Mouse (Mus musculus) embryonic facial prominence, embryonic 12.5 days (tissue): Measurements from ENCODE around the gene Slc25a54. TPM values are rescaled to one million over a fixed set of nuclear protein-coding genes. Genes with fewer than 3 reads are reported as not detected.

Source experiments
- ATAC-seq: fragments of 200-750 bp; cut with Nextera tagmentation; 2 replicates; pipeline ENCODE4 v1.8.0; 2017; ENCODE audit not compliant: insufficient number of reproducible peaks, insufficient read depth, low FRiP score, low TSS enrichment
- H3K27ac ChIP-seq: fragments of 300-500 bp; sonication (generic); 2 replicates; pipeline ENCODE4 v1.5.1; 2016; ENCODE audit warnings: mild to moderate bottlenecking
- H3K27me3 ChIP-seq: fragments of 300-500 bp; sonication (generic); 2 replicates; pipeline ENCODE4 v1.6.1; 2016; ENCODE audit warnings: mild to moderate bottlenecking, moderate library complexity
- H3K36me3 ChIP-seq: fragments of 300-500 bp; sonication (generic); 2 replicates; pipeline ENCODE4 v1.6.1; 2016; ENCODE audit warnings: mild to moderate bottlenecking
- H3K4me1 ChIP-seq: fragments of 300-500 bp; sonication (generic); 2 replicates; pipeline ENCODE4 v1.6.1; 2016
- H3K4me2 ChIP-seq: fragments of 300-500 bp; sonication (generic); replicated peaks from 2 replicates; pipeline ENCODE4 v1.6.1; 2016; ENCODE audit warnings: mild to moderate bottlenecking, moderate library complexity
- H3K4me3 ChIP-seq: fragments of 300-500 bp; sonication (generic); 2 replicates; pipeline ENCODE4 v1.5.1; 2016; ENCODE audit warnings: mild to moderate bottlenecking
- H3K9ac ChIP-seq: fragments of 300-500 bp; sonication (generic); 2 replicates; pipeline ENCODE4 v1.6.1; 2016; ENCODE audit warnings: mild to moderate bottlenecking, moderate library complexity
- H3K9me3 ChIP-seq: fragments of 300-500 bp; sonication (generic); 2 replicates; pipeline ENCODE4 v1.6.1; 2016; ENCODE audit warnings: mild to moderate bottlenecking, moderate library complexity
- WGBS: fragments of 180-500 bp; shearing (Covaris S2); methylation state at CpG from one replicate; pipeline ENCODE4 v1.1.7; 2016; 5-methylcytosine and 5-hydroxymethylcytosine counted together
- polyA plus RNA-seq: library from polyadenylated mRNA; unstranded; fragments of >200 nt; fragmentation: Nextera tagmentation; extraction: Ambion mirVana; gene quantifications from 2 replicates; pipeline ENCODE4 v1.2.1, GENCODE M21; 2016

Gene Slc25a54
- not detected in 2 replicates for polyA plus RNA-seq

DNA sequence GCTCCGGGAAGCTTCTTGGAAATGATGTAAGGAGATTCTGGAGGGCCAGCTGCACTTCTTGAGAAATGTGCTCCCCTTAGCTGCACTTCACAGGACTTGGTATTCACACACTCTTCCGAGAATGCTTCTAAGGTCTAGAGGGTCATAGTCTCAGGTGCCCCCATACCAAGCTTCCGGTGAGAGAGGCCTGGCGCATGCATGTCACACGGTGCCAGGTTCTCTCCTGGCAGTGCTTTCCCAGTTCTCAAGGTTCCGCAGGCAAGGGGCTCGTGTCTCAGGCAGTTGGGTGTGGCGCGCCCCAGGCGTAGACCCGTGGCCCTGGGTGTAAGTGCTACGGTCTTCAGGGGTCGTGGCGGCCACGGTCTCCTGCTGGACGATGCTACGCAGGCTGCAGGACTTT is at the start of gene Slc25a54:
Gene Slc25a54, plus strand, starts transcription at position 301 of the 400 bp plus-strand sequence.
- no peak within 1 kb of the TSS for H3K4me3 ChIP-seq
- H3K4me2 ChIP-seq: no peak within 1 kb of the TSS
- ATAC-seq: no peak
- H3K36me3 ChIP-seq: no peaks in the 10 kb centered on the region
- H3K4me1 ChIP-seq: no peaks in the 10 kb centered on the region
- no peak within 1 kb of the TSS for H3K9ac ChIP-seq
- no peaks in the 10 kb centered on the region for H3K27me3 ChIP-seq
- 94% methylated on average over 17 of the region's 17 CpGs for WGBS
- H3K9me3 ChIP-seq: no peaks in the 10 kb centered on the region
- no peak within 1 kb of the TSS for H3K27ac ChIP-seq

DNA sequence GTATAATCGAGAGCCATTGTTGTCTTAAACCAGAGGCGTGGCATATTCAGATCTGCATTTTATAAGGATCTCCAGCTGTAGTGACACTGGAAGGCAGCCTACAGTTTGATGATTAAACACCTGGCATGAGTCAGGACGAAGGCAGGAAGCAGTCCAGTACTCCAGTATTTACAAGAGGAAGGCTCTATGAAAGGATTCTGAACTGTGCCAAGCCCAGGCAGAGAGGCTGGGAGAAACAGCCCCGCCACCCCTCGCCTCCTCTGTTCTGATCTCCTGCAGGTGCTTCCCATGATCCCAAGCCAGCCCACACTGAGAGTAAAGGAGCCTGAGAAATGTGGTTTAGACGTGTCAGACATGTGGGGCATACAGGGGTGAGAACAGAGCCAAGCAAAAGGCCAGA is 49.5 kb upstream of the Slc25a54 start:
- H3K27me3 ChIP-seq: no peaks in the 10 kb centered on the region
- H3K4me1 ChIP-seq: 0 out of 2 replicates have a peak, but pooled peaks cover 11% of the 10 kb centered on the region
- H3K27ac ChIP-seq: no peak overlapping the region
- H3K9me3 ChIP-seq: no peaks in the 10 kb centered on the region
- no peak for ATAC-seq
- WGBS: 57% methylated on average over 6 of the region's 6 CpGs
- no peak overlapping the region for H3K4me2 ChIP-seq
- H3K36me3 ChIP-seq: no peaks in the 10 kb centered on the region
- no peak overlapping the region for H3K9ac ChIP-seq
- H3K4me3 ChIP-seq: no peak overlapping the region

DNA sequence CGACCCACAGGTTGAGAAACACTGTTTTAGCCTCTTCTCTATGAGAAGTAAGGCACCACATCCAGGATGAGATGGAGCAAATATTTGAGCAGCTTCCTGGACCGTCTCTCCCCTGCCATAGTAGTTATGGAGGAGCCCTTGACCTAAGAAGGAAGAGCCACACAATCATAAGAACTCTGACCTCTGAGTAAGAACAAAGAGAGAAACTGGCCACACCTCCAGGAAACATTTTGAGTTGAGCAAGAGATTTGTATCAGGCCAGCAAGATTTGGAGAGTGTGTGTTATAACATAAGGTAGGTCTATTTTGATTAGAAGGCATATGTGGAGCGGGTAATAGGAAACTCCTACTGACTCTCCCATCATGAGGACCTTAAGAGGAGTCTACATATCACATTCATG is 48.6 kb upstream of the Slc25a54 start:
- no peaks in the 10 kb centered on the region for H3K36me3 ChIP-seq
- 0 out of 2 replicates have a peak, but pooled peaks cover 7% of the 10 kb centered on the region for H3K4me1 ChIP-seq
- H3K9ac ChIP-seq: no peak overlapping the region
- WGBS: 84% methylated on average over 3 of the region's 3 CpGs
- H3K27ac ChIP-seq: no peak overlapping the region
- no peaks in the 10 kb centered on the region for H3K9me3 ChIP-seq
- ATAC-seq: no peak
- H3K4me3 ChIP-seq: no peak overlapping the region
- H3K4me2 ChIP-seq: no peak overlapping the region
- H3K27me3 ChIP-seq: no peaks in the 10 kb centered on the region

DNA sequence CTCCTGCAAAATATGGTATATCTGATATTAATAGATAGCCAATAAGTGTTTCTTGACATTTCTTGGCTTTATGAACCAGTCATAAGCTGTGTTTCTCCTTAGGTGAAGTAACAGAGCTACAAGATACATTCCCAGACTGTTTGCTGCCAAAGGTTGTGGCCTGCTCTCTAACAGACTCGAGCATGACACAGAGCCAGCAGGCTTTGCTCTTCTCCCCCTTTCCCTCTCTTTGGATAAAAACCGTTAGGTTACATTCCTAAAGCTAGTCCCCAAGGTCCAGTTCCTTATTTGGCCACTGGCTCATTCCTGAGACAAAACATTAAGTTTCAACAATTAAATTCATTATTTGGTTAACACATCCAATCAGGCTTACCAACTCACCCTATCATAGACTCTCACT is 48.0 kb upstream of the Slc25a54 start:
- no peak for ATAC-seq
- 0 out of 2 replicates have a peak, but pooled peaks cover 4% of the 10 kb centered on the region for H3K4me1 ChIP-seq
- H3K36me3 ChIP-seq: no peaks in the 10 kb centered on the region
- no peak overlapping the region for H3K9ac ChIP-seq
- WGBS: 21% methylated on average over 2 of the region's 2 CpGs
- H3K9me3 ChIP-seq: no peaks in the 10 kb centered on the region
- no peak overlapping the region for H3K4me2 ChIP-seq
- H3K27ac ChIP-seq: no peak overlapping the region
- no peaks in the 10 kb centered on the region for H3K27me3 ChIP-seq
- no peak overlapping the region for H3K4me3 ChIP-seq

DNA sequence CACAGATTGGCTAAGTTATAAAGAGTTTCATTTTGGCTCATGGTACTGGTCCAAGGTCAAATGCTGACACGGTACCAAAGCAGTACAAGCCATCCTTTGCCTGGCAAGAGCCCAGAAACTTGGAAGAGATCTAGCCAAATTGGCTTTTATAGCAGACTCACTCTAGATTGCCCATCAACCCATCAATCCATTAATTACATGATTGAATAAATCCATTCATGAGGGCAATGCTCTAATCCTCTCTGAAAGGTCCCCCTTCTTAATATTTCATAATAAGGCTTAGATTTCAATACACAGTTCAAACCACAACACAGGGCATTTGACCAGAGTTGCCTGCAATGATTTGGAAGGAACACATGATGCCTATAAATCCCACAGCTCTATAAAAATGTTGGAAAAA is 45.9 kb upstream of the Slc25a54 start:
- no peaks in the 10 kb centered on the region for H3K27me3 ChIP-seq
- H3K27ac ChIP-seq: no peak overlapping the region
- no peak overlapping the region for H3K4me3 ChIP-seq
- ATAC-seq: no peak
- H3K9me3 ChIP-seq: no peaks in the 10 kb centered on the region
- no peak overlapping the region for H3K9ac ChIP-seq
- no peak overlapping the region for H3K4me2 ChIP-seq
- H3K36me3 ChIP-seq: no peaks in the 10 kb centered on the region
- 0 out of 2 replicates have a peak, but pooled peaks cover 4% of the 10 kb centered on the region for H3K4me1 ChIP-seq
- WGBS: 89% methylated on average over 1 of the region's 1 CpGs

DNA sequence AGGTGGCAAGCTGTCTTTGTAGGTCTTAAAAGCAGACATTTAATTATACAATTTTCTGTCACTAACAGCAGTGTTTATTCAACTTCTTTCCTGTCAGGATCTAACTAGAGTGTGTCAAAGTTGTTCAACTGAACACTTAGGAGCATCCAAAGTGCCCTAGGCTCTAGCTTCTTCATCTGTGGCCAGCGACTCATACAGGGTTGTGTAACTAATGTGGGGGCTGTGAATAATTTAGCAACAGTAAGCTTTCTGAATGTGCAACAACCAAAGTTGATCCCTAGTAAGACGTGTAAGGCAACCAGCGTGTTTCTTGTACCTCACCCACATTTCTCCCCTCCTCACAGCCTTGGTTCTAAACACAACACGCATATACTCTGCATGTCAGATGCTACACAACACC is 39.4 kb upstream of the Slc25a54 start:
- Histone ChIP-seq H3K36me3 (no peaks in the 10 kb centered on the region), H3K9me3 (no peaks in the 10 kb centered on the region), H3K27ac (no peak overlapping the region), H3K9ac (no peak overlapping the region), H3K4me3 (no peak overlapping the region), H3K27me3 (no peaks in the 10 kb centered on the region), H3K4me2 (no peak overlapping the region), H3K4me1 (no peaks in the 10 kb centered on the region)
- 85% methylated on average over 4 of the region's 4 CpGs for WGBS
- no peak for ATAC-seq

DNA sequence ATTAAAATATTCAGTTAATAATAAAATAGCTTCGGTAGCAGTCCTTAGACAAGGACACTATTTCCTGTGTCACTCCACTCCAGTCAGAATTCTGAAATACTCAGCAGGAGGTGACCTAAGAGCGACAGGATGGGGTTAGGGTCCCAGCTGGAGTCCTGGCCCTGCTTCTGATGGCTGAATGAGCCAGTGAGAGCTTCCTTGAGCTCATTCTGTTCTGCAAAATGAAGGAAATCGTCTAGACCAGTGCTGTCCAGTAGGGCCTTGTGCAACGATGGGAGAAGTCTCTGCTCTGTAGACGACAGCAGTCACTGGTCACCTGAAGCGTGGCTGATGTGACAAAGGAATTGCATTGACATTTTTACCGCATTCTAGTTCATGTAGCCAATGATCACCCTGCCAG is 36.9 kb upstream of the Slc25a54 start:
- Histone ChIP-seq H3K36me3 (no peaks in the 10 kb centered on the region), H3K4me1 (0 out of 2 replicates have a peak, but pooled peaks cover 3% of the 10 kb centered on the region), H3K9me3 (no peaks in the 10 kb centered on the region), H3K9ac (no peak overlapping the region), H3K4me2 (no peak overlapping the region), H3K27ac (no peak overlapping the region), H3K27me3 (no peaks in the 10 kb centered on the region), H3K4me3 (no peak overlapping the region)
- 59% methylated on average over 7 of the region's 7 CpGs for WGBS
- no peak for ATAC-seq

DNA sequence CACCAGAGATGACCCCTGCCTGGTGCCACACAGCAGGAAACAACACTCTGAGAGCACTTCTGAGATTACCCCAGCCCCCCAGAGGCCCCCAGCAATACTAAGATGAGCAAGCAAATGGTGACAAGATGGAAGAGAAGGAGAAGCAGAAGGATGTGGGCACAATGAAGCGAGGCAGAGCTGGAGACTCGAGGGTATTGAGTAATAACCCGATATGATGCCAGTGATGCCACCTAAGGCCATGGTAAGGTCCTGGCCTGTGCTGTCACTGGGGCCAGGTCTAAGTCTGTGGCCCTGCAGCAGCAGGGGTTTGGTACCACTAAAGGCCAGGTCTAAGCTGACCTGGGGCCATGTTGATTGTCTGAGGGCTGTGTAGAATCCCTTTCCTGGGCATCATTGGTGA is 33.8 kb upstream of the Slc25a54 start:
- no peak overlapping the region for H3K4me3 ChIP-seq
- no peaks in the 10 kb centered on the region for H3K36me3 ChIP-seq
- no peak overlapping the region for H3K27ac ChIP-seq
- H3K4me2 ChIP-seq: no peak overlapping the region
- H3K27me3 ChIP-seq: no peaks in the 10 kb centered on the region
- 0 out of 2 replicates have a peak, but pooled peaks cover 3% of the 10 kb centered on the region for H3K4me1 ChIP-seq
- no peak for ATAC-seq
- 89% methylated on average over 3 of the region's 3 CpGs for WGBS
- H3K9ac ChIP-seq: no peak overlapping the region
- no peaks in the 10 kb centered on the region for H3K9me3 ChIP-seq

DNA sequence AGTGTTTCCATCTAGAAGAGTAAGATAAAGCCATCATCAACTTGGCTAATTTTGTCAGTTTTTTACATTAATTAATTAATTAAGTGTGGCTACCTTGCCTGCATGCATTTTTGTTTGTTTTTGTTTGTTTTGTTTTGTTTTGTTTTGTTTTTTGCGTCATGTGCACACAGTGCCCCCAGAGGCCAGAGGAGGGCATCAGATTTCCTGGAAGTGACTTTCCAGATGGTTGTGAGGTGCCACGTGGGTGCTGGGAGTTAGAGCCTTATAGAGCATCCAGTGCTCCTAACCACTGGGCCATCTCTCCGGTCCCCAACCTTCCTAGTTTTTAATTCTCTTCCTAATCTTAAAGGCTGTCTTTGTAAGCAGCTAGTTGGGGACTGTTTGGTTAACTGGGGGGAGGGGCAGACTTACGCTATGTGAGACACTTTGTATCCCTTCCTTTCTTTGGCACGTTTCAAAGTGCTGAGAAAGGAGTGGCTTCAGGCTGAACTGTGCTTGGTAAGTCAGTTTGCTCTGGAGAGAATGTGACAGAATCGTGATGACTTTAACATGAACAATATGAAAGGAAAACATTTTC is 32.5 kb upstream of the Slc25a54 start:
- Histone ChIP-seq H3K4me3 (no peak overlapping the region), H3K27me3 (no peaks in the 10 kb centered on the region), H3K4me1 (0 out of 2 replicates have a peak, but pooled peaks cover 3% of the 10 kb centered on the region), H3K4me2 (no peak overlapping the region), H3K36me3 (no peaks in the 10 kb centered on the region), H3K9me3 (no peaks in the 10 kb centered on the region), H3K27ac (no peak overlapping the region), H3K9ac (no peak overlapping the region)
- no peak for ATAC-seq
- 24% methylated on average over 6 of the region's 6 CpGs for WGBS

DNA sequence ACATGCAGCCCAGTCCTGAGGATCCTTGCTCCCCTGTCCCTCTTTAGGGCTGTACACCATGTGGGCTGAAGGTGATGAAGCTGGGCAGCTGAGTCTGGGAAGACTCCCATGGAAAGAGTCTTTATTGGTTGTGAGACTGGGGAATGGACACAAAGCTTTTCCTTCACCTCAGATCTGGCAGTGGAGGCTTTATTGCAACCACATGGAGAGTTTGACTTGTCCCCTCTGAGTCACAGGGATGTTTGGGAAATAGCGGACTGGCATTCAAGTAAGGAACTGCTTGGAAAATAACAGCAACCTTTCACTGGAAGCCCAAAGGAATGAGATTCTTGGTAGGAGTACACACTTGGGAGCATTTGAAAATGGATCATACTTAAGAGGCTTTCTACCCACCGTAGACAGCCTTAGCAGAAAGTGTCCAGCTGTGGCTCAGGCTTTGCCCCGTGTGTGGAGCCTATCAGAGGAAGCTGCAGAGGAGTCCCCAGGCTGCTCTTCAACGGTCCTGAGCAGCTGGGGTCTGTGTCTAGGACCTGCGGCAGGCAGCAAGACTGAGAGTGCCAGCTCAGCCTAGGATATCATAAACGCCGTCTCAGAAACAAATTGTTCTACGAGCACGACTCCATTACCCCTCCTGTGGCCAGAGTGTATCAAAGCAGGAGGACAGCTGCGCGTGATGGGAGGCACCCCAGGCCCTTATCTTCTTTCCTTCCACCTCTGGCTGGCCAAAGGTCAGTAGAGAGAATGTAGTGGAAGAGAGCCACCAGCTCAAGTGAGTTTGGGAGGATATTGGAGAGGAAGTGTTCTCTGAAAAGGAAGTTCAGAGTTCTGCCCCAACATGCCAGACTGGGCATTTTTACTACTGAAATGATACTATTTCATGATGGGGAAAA is 29.0 kb upstream of the Slc25a54 start:
- Histone ChIP-seq H3K9me3 (no peaks in the 10 kb centered on the region), H3K27ac (no peak overlapping the region), H3K4me1 (0 out of 2 replicates have a peak, but pooled peaks cover 3% of the 10 kb centered on the region), H3K4me3 (no peak overlapping the region), H3K9ac (no peak overlapping the region), H3K4me2 (no peak overlapping the region), H3K36me3 (no peaks in the 10 kb centered on the region), H3K27me3 (no peaks in the 10 kb centered on the region)
- WGBS: 59% methylated on average over 11 of the region's 11 CpGs
- ATAC-seq: no peak

DNA sequence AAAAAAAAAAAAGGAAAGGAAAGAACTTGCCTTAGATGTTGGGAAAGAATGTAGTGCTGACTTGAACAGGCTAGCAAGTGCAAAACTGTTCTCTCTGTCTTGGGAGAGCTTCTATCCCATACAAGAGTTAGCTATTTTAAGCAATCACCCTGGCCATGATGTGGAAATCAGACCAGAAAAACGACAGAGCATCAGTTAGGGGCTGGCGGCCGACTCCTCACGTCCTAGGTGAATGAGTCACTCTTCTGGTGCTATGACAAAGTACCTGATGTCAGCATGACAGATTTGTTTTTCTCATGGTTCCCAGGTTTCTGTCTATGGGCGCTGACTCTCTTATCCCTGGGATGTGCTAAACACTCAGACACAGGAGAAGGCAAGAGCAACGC is 28.3 kb upstream of the Slc25a54 start:
- H3K9me3 ChIP-seq: no peaks in the 10 kb centered on the region
- no peak overlapping the region for H3K27ac ChIP-seq
- no peaks in the 10 kb centered on the region for H3K27me3 ChIP-seq
- 0 out of 2 replicates have a peak, but pooled peaks cover 3% of the 10 kb centered on the region for H3K4me1 ChIP-seq
- no peaks in the 10 kb centered on the region for H3K36me3 ChIP-seq
- no peak overlapping the region for H3K4me3 ChIP-seq
- no peak overlapping the region for H3K4me2 ChIP-seq
- whole genome bisulfite sequencing: 91% methylated on average over 6 of the region's 6 CpGs
- H3K9ac ChIP-seq: no peak overlapping the region
- ATAC-seq: no peak

DNA sequence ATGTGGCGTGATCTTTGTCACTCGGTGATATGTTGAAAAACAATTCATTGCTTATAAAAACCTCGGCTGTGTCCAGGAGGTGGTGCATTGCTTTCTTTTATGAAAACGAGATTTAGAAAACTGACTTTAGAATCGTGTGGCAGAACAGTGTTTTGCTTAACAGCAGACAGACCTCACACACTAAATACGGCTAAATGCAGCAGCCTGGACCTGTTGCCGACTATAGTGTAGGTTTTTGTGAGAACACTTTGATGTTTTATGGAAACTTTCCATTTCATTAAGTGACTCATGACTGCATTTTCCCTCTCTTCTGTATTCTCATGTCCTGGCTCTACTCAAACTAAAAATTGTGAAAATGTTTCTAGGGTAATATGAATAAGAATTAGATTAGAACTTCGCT is 20.4 kb upstream of the Slc25a54 start:
- Histone ChIP-seq H3K27me3 (no peaks in the 10 kb centered on the region), H3K9ac (no peak overlapping the region), H3K27ac (no peak overlapping the region), H3K4me1 (no peaks in the 10 kb centered on the region), H3K36me3 (no peaks in the 10 kb centered on the region), H3K9me3 (no peaks in the 10 kb centered on the region), H3K4me3 (no peak overlapping the region), H3K4me2 (no peak overlapping the region)
- WGBS: 67% methylated on average over 8 of the region's 8 CpGs
- no peak for ATAC-seq
